Mouse (Mus musculus) lung, postnatal 25 days (tissue): Measurements from ENCODE around the gene Sdc3.

Experiments
- DNase-seq: peaks from one replicate; pipeline ENCODE4 v3.0.0; 2022; ENCODE audit warnings: low spot score

Sdc3 gene

GRCm38 (mm10) chr4:130828851-130829673, 36.7 kb downstream of the Sdc3 start:
- peak; percentile 58 for DNase-seq

GRCm38 (mm10) chr4:130834122-130834521, 41.8 kb downstream of the Sdc3 start:
- DNase-seq, result no peak

DNA sequence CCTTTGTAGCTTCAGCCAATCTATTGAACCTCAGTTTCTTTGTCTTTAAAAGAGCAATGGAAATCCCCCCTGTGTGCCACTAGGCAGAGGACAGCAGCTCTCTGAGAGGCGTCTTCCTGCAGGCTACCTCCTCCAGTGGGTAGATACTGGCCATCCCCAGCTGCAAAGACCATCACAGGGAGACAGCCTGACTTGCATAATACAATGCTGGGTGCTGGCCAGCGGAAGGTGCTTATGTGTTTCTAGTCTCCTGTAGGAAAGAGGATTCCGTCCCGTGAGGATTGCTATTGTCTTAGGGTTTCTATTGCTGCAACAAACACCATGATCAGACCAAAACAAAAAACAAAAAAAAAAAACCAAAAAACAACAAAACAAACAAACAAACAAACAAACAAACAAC, 43.2 kb downstream of the Sdc3 start:
- DNase-seq, result no peak

DNA sequence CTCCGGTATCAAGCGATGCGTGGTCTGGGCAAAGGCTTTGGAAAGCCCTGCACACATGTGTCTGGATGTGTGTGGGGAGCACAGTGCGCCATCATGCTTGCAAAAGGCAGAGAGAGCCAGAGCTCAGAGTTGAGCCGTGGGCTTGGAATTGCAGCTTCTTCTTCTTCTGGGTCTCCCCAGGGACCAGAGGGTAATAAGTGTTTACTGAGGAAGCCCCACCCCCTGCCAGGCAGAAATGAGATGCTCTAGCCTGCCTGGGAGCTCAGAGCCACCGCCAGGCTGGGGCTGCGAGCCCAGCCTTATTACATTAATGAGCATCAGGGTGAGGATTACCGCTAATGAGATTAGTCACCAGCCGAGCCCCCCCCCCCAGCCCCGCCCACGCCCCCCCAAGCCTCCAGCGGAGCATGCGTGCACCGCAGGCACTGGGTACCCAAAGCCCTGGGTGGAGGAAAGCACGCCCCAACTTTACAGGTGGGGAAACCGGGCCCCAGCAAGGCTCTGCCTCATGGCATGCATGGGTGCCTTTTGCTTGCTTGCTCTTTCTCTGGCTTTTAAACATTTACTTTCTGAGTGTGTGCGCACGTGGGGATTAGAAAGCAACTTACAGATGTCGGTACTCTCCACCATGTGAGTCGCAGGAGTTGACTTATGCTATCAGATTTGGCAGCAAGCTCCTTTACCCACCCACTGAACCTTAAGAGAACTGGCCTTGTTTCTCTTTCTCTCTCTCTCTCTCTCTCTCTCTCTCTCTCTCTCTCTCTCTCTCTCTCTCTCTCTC, 44.1 kb downstream of the Sdc3 start:
- no peak for DNase-seq

GRCm38 (mm10) chr4:130838585-130838984, 46.2 kb downstream of the Sdc3 start:
- no peak for DNase-seq

DNA sequence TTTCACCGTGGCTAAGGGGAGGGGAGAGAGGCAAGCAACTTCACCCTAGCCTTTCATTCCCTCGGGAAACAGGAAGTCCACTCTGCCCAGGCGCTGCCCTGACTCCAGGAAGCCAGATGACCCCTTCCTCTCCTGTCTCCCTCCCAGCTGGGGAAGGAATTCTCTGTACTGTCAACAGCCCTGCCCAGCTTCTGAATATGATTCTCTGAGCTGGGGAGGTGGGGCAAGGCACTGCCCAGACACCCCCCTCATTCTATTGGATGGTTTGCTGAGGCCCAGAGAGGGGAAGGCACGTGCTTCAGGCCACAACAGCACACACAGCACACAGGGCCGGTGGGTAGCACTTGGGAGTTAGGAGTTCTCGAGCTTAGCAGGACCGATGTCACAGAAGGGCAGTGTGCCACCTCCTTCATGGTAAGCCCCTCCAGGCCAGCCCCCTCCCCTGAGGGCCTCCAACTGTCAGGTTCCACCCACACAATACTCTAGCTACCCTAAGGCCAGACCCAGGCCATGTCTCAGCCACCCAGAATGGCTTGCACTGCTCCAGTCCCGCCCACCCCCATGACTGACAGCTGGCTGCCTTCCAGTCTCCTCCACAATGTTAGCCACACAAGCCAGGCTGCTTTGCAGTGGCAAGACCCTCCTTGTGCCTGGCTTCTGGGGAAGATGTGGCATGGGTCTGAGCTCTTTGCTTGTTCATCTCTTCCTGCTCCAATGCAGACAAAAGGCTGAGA, 48.9 kb downstream of the Sdc3 start:
- DNase-seq, result peak; percentile 77

DNA sequence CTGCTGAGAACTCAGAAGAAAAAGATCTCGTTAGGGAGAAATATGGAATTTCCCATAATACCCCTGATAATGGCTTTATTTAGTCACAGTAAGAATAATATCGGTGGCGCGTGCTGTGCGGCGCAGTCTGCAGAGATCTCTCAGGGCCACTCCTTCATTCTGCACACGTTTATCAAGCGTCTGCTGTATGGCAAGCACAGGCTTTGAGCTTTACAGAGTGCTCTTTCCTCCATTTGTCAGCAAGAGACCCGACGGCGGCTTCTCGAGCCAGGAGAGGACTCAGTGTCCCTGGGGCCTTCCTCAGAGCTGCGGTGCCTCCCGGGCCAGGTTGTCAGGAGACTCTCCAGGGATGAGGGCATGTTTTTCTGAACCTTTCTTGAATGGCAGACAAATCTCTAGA, 56.5 kb downstream of the Sdc3 start:
- DNase-seq, result no peak

DNA sequence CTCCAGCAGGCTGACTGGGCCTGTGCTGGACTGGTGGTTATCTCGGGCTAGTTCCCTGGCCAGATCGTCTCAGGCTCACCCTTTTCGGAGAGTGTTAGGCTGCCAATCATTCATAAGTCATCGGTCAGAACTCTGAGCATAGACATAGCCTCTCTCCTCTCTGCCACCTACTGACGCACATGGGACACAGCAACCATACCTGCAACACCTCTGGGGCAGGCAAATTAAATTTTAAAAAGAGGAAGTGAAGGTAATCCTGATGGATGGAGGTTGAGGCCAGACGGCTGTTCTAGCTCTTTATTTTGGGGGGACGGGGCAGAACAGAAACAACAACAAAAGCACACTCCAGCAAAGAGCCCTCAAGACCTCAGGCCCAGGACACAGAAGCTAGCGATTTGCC, 65.3 kb downstream of the Sdc3 start:
- DNase-seq, result no peak

- DNase-seq, result no peak
Observed at GRCm38 (mm10) chr4:130858880-130859279, 66.5 kb downstream of the Sdc3 start.

- no peak for DNase-seq
Observed at GRCm38 (mm10) chr4:130859467-130859866, 67.1 kb downstream of the Sdc3 start.

DNA sequence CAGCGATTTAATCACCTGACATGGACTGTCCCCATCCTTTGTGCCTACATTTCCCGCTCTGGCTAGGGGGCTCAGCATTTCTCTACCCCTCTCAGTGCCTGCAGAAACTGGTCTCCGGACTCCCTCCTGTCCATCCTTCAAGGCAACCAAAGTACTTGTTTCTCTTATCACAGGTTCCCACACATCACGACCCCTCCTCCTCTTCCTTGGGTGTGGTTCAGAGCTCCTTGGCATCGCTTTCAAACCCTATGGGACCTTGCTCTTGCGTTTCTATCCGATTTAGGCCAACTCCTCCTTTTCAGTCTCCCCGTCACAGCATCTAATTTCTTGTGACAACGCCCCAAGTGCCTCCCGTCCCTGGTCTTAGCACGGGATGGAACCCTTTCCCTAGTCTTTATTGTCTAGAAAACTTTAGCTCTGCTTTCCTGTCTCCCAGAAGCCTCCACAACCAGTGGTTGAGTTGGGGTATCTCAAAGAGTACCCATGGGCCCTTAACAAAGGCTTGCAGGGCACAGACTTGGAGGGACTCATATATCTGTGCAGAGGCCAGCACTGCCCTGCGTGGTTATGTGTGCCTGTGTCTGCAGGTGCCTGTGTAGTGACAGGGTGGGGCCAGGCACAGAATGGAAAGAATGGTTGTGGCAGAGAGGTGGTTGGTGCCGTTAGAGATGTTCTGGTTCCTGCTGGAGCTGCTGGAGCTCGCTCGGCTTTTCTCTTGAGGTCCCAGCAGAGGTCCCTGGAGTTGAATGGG, 68.7 kb downstream of the Sdc3 start:
- DNase-seq, result no peak

DNA sequence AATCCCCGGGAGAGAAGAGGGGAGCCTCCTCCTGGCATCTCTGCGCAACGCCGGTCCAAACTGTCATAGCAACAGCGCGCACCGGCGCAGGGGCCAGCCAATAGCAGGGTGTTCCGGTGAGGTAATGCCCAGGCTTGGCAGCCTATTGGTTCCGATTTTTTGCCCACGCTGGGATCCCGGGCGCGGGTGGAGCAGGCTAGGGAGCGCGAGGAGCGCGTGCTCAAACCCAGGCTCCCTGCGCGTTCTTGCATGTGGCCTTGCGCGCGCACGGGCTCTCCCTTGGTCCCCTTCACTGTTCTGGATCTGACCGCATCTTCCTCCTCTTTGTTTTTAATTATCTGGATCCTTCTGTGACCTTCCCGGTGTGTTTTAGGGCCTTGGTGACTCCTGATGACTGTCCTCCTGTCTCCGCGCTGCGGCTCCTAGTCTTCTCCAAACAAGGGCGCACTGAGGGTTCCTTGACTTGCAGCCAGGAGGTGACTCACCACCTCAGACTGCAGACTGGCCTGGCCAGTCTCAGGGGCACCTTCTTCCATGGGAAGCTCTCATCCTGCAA, 69.4 kb downstream of the Sdc3 start:
- peak; percentile 37 for DNase-seq

- no peak for DNase-seq
Observed at GRCm38 (mm10) chr4:130862538-130862937, 70.2 kb downstream of the Sdc3 start.

DNA sequence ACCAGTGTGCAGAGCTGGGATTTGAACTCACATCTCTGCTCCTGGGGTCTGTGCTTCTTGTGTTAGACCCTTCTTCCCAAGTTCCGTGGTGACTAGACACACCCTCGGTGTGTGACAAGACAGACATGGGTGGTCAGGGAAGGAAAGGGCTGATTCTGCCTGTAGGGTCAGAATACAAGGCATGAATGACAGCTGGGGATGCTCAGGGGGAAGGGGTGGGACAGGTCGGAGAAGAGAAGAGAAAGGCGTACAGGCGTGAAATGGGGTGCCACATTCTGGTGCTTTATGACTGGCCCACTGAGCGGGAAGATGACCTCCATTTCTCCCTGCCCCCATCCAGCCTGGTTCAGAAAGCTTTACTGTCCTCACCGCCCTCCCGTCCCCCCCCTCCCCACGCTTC, 73.1 kb downstream of the Sdc3 start:
- no peak for DNase-seq

- DNase-seq, result no peak
Observed at GRCm38 (mm10) chr4:130865901-130866371, 73.6 kb downstream of the Sdc3 start.

- no peak for DNase-seq
Observed at GRCm38 (mm10) chr4:130867940-130868339, 75.6 kb downstream of the Sdc3 start.

GRCm38 (mm10) chr4:130868803-130869202, 76.5 kb downstream of the Sdc3 start:
- DNase-seq, result no peak

- DNase-seq, result no peak
Observed at GRCm38 (mm10) chr4:130872414-130872813, 80.1 kb downstream of the Sdc3 start.

DNA sequence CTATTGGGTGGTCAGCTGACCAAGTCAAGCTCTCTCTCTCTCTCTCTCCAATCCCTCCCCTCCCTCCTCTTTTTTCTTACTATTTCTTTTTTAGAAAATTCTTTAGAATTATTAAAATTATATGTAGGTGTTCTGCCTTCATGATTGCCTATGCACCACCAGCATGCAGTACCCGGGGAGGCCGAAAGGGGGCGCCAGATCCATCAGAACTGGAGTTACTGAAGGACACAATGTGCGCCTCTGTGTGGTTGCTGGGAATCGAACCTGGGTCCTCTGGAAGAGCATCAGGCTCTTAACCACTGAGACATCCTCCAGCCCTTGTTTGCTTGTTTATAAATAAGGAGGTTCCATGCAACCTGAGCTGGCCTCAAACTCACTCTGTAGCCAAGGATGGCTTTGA, 81.1 kb downstream of the Sdc3 start:
- DNase-seq, result no peak

DNA sequence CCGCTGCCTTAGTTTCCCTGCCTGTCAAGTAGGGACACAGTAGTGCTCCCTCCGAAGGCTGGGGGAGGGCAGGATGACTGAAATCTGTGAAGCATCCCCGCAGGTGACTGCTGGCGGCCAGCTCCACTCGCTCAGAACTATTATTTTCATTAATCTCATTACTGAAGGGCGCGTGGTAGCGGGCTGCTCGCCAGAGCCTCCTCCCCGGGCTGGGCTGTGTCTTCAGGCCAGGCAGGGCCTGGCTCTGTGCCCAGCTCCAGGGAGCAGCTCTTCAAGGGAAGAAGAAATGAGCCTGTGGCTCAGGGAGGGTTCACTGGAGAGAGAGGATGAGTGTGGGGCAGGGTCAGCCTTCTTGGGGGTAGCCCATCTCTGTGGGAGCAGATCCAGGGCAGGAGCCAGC, 82.3 kb downstream of the Sdc3 start:
- peak; percentile 48 for DNase-seq
